11 mouse cellular contexts compared by ENCODE assay signal in genomic region chr11:96345893-96346806, GRCm38 (mm10). TPM values are rescaled to one million over a fixed set of nuclear protein-coding genes. Genes with fewer than 3 reads are reported as not detected.
DNase-seq lines count a peak whose midpoint lies in the region; ATAC-seq and TF ChIP-seq lines count a peak whose summit lies in the region.
"Had no signal": no experiment of that assay in that cellular context is flagged by ENCODE, and none has a peak within 500 bp of the region (broad histone marks: within the 10 kb centered on the region; RNA-seq: fewer than 3 reads in every experiment).

No protein-coding gene starts in this region.

- peak overlapping the region; percentile 68 for H3K4me2 ChIP-seq in heart, embryonic 12.5 days

- H3K36me3 ChIP-seq in heart, embryonic 12.5 days = no peaks in the 10 kb centered on the region
- H3K36me3 ChIP-seq in kidney, adult 2 months (ENCODE audit: control insufficient read depth, insufficient read depth, low read length) = no peaks in the 10 kb centered on the region

- DNase-seq in heart, postnatal 14 days = no peak
- peak; percentile 49 for DNase-seq in embryo, embryonic 11 days
- peak; percentile 79 for DNase-seq in kidney, adult 2 months
- DNase-seq in lung, postnatal 10 days = peak; percentile 48
- DNase-seq in layer of hippocampus, adult 9-11 months = no peak
- DNase-seq in spleen, postnatal 36 days (ENCODE audit: low spot score in 2 of 2) = no peak
- DNase-seq: thymus, adult 2 months had no signal

- H3K4me1 ChIP-seq in heart, embryonic 12.5 days (replicated peaks) = peaks cover 23% of the 10 kb centered on the region
- peaks cover 24% of the 10 kb centered on the region for H3K4me1 ChIP-seq in kidney, adult 2 months (ENCODE audit: control insufficient read depth, insufficient read depth, low read length)

- H3K27me3 ChIP-seq in heart, embryonic 12.5 days (replicated peaks) = peaks cover 94% of the 10 kb centered on the region
- no peaks in the 10 kb centered on the region for H3K27me3 ChIP-seq in kidney, adult 2 months (replicated peaks; ENCODE audit: control insufficient read depth, insufficient read depth, low read length)

- intact Hi-C loops in heart, postnatal 14 days (cut with DNase I) = no loop called here

- no peak for TF ChIP-seq CTCF in kidney, adult 2 months (conservative IDR thresholded peaks at IDR 0.05; ENCODE audit: insufficient read depth, insufficient read length, low read depth, low read length)

- H3K4me3 ChIP-seq in heart, embryonic 12.5 days = peak overlapping the region; percentile 48
- peak overlapping the region; percentile 45 for H3K4me3 ChIP-seq in kidney, adult 2 months (ENCODE audit: insufficient read depth, low read depth, low read length)

- 6% methylated on average over 44 of the region's 45 CpGs for WGBS in heart, embryonic 12.5 days
- WGBS in kidney, adult 2 months = 35% methylated on average over 45 of the region's 45 CpGs

- no peaks in the 10 kb centered on the region for H3K9me3 ChIP-seq in heart, embryonic 12.5 days (replicated peaks)

- TF ChIP-seq POLR2A in kidney, adult 2 months (IDR thresholded peaks at IDR 0.05; ENCODE audit: low read depth, low read length) = no peak

- no peak overlapping the region for H3K27ac ChIP-seq in heart, embryonic 12.5 days (ENCODE audit: poor library complexity, severe bottlenecking)
- peak overlapping the region; percentile 89 for H3K27ac ChIP-seq in kidney, adult 2 months (ENCODE audit: insufficient read depth, low read depth, low read length)
- H3K27ac ChIP-seq: macrophage had no signal

- peak overlapping the region; percentile 50 for H3K9ac ChIP-seq in heart, embryonic 12.5 days

- peak; percentile 43; the same call in 1 of the 2 replicates for ATAC-seq in heart, embryonic 12.5 days (ENCODE audit: insufficient number of reproducible peaks, low FRiP score)
- no peak for ATAC-seq in erythroblast, adult 5-6 weeks (replicated peaks; ENCODE audit: low FRiP score, poor library complexity, severe bottlenecking)

RNA-seq across cellular contexts. Expression of gene Hoxb2, which starts 4.2 kb away (rescaled TPM):
- 4.0 TPM in 2 replicates for polyA plus RNA-seq in heart, embryonic 12.5 days (2016; fragmentation: Nextera tagmentation; extraction: Ambion mirVana)
- 1 to 10 TPM in 1 of 2 experiments, under 1 TPM in 1; 0.78 to 1.3 TPM for total RNA-seq in heart, postnatal 14 days (2021)
- 22.8 and 28.4 TPM in 2 replicates for polyA plus RNA-seq in kidney, adult 2 months (2012; rRNA removed)
- not detected in 2 replicates for total RNA-seq in erythroblast, adult 5-6 weeks (2015; ENCODE audit: low replicate concordance)
- total RNA-seq in erythroblast, adult 5-6 weeks (2017; ENCODE audit: low replicate concordance) = not detected in 2 replicates
- polyA plus RNA-seq: cortical plate, adult 2 months; macrophage had no signal

RNA-seq across cellular contexts. Expression of gene Hoxb1, which starts 19.4 kb away (rescaled TPM):
- not detected in 2 replicates for polyA plus RNA-seq in heart, embryonic 12.5 days (2016; fragmentation: Nextera tagmentation; extraction: Ambion mirVana)
- not detected for total RNA-seq in heart, postnatal 14 days (2021)
- polyA plus RNA-seq in kidney, adult 2 months (2012; rRNA removed) = not detected in 2 replicates
- total RNA-seq in erythroblast, adult 5-6 weeks (2015; ENCODE audit: low replicate concordance) = not detected in 2 replicates
- total RNA-seq in erythroblast, adult 5-6 weeks (2017; ENCODE audit: low replicate concordance) = not detected in 2 replicates
- polyA plus RNA-seq: cortical plate, adult 2 months; macrophage; thymus, adult 2 months had no signal

RNA-seq across cellular contexts. Expression of gene Hoxb3, which starts 23.0 kb away (rescaled TPM):
- polyA plus RNA-seq in heart, embryonic 12.5 days (2016; fragmentation: Nextera tagmentation; extraction: Ambion mirVana) = 0.45 and 0.86 TPM in 2 replicates
- under 1 TPM; 0.76 to 0.79 TPM for total RNA-seq in heart, postnatal 14 days (2021)
- 10.1 and 14.1 TPM in 2 replicates for polyA plus RNA-seq in kidney, adult 2 months (2012; rRNA removed)
- not detected in 2 replicates for total RNA-seq in erythroblast, adult 5-6 weeks (2015; ENCODE audit: low replicate concordance)
- total RNA-seq in erythroblast, adult 5-6 weeks (2017; ENCODE audit: low replicate concordance) = not detected in 2 replicates
- polyA plus RNA-seq: cortical plate, adult 2 months had no signal

RNA-seq across cellular contexts. Expression of gene Hoxb4, which starts 28.1 kb away (rescaled TPM):
- polyA plus RNA-seq in heart, embryonic 12.5 days (2016; fragmentation: Nextera tagmentation; extraction: Ambion mirVana) = 0.19 and 0.32 TPM in 2 replicates
- 1 to 10 TPM; 1.0 to 1.3 TPM for total RNA-seq in heart, postnatal 14 days (2021)
- 12.6 and 14.6 TPM in 2 replicates for polyA plus RNA-seq in kidney, adult 2 months (2012; rRNA removed)
- total RNA-seq in erythroblast, adult 5-6 weeks (2015; ENCODE audit: low replicate concordance) = 0.63 TPM in 1 of 2 replicates, not detected in the other
- total RNA-seq in erythroblast, adult 5-6 weeks (2017; ENCODE audit: low replicate concordance) = 0.56 and 0.77 TPM in 2 replicates
- polyA plus RNA-seq: cortical plate, adult 2 months had no signal

RNA-seq across cellular contexts. Expression of gene Hoxb5, which starts 43.0 kb away (rescaled TPM):
- 0.14 and 1.9 TPM in 2 replicates for polyA plus RNA-seq in heart, embryonic 12.5 days (2016; fragmentation: Nextera tagmentation; extraction: Ambion mirVana)
- total RNA-seq in heart, postnatal 14 days (2021) = under 1 TPM; 0.19 to 0.22 TPM
- polyA plus RNA-seq in kidney, adult 2 months (2012; rRNA removed) = 7.7 and 8.4 TPM in 2 replicates
- not detected in 2 replicates for total RNA-seq in erythroblast, adult 5-6 weeks (2015; ENCODE audit: low replicate concordance)
- not detected in 2 replicates for total RNA-seq in erythroblast, adult 5-6 weeks (2017; ENCODE audit: low replicate concordance)
- polyA plus RNA-seq: cortical plate, adult 2 months; macrophage had no signal

Comparison
In these comparisons a context has a peak if more than half of its experiments do, and no peak if none do; other contexts are left out.
1. DNase-seq: peak in embryo, embryonic 11 days (single experiment), kidney, adult 2 months (single experiment) and lung, postnatal 10 days (single experiment); none in heart, postnatal 14 days (0 of 2), layer of hippocampus, adult 9-11 months (single experiment) and spleen, postnatal 36 days (0 of 2).